Mouse (Mus musculus): ENCODE results near the gene Dll3. TPM values are rescaled to one million over a fixed set of nuclear protein-coding genes. Genes with fewer than 3 reads are reported as not detected.

Dll3 gene
- polyA plus RNA-seq (2015; fragmentation: Nextera tagmentation; extraction: Ambion mirVana), result 0.90 and 0.95 TPM in 2 replicates

DNA sequence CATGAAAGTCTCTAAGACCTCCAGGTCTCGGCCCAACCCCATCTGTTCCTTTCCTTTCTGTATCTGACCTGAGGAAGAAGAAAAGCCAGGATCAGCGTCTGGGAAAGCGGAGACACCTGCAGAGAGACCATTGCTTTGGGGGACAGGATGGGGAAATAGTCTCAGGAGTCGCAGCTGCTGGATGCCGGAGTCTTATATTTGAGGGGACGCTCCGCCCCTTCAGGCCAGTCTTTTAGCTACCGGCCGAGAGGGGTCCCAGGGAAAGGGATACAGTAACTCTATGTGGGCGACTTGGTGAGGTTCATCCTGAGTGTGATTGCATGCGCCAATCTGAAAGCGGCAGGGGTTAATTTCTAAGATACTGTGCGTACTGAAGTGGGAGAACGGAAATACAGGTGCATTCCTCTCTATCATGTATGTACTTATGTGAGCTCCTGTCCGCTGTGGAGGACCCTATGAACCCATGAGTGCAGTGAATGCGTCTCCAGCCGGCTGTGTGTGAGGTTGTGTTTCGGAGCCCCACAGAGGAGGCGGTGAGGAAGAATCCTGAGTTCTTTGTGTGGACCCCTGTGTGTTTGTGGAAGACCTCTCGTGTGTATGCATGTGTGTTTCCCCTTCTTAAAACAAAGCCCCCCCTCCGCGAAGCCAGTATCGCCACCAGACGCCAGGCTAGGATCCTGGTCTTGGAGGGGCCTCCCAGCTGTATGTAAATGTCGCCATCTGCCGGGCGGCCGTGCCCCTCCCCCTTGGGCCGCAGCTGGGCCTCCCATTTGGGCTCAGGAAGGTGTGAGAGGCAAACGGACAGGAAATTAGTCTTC lies at the start of gene Dll3:
TSS of gene Dll3 (minus strand) at position 623 of the 818 bp plus-strand sequence.
- 4% methylated on average over 30 of the region's 30 CpGs for WGBS
- Histone ChIP-seq H3K27me3 (replicated peaks; ENCODE audit: control insufficient read depth, insufficient read depth, low read length) (peaks cover 37% of the 10 kb centered on the region), H3K4me2 (replicated peaks; ENCODE audit: low read depth) (peak within 1 kb of the TSS; percentile 49), H3K9ac (ENCODE audit: low read depth, low read length) (no peak within 1 kb of the TSS), H3K36me3 (ENCODE audit: control insufficient read depth, insufficient read depth) (peaks cover 20% of the 10 kb centered on the region), H3K9me3 (ENCODE audit: control insufficient read depth) (no peaks in the 10 kb centered on the region), H3K27ac (ENCODE audit: low read depth, low read length) (no peak within 1 kb of the TSS), H3K4me3 (ENCODE audit: low read depth, low read length) (peak within 1 kb of the TSS; percentile 16), H3K4me1 (replicated peaks; ENCODE audit: control insufficient read depth, insufficient read depth, low read length) (0 out of 2 replicates have a peak, but pooled peaks cover 3% of the 10 kb centered on the region)
- no peak for ATAC-seq
- peak; percentile 78 for TF ChIP-seq CTCF (IDR thresholded peaks at IDR 0.05; ENCODE audit: low read depth)

DNA sequence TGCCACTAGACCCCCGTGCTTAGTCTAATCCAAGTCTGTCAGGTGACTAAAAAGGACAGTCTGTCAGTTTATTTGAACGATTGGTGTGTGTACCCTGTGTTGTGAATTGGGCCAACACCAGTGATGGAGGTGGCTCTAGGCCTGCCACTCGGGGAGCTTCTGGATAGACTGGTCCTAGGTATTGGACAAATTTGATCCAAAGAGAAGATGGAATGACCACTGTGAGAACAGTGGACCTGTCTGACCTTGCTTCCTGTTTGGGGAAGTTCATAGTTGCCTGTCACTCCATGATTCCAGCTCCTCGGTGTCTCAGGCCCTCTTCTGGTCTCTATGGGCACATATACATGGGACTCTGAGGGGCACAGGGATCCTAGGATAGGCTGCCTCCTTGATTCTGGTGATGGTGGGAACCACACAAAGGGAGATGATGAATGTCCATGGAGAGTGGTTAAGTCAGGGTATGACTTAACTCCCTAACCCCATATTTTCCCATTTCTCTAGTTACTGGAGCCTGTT lies 49.7 kb upstream of the Dll3 start:
- H3K9me3 ChIP-seq (ENCODE audit: control insufficient read depth), result no peaks in the 10 kb centered on the region
- H3K4me3 ChIP-seq (ENCODE audit: low read depth, low read length), result peak overlapping the region; percentile 87
- no peak overlapping the region for H3K27ac ChIP-seq (ENCODE audit: low read depth, low read length)
- H3K27me3 ChIP-seq (replicated peaks; ENCODE audit: control insufficient read depth, insufficient read depth, low read length), result no peaks in the 10 kb centered on the region
- peak overlapping the region; percentile 93 for H3K9ac ChIP-seq (ENCODE audit: low read depth, low read length)
- ATAC-seq, result no peak
- WGBS, result 29% methylated on average over 4 of the region's 4 CpGs
- H3K4me2 ChIP-seq (replicated peaks; ENCODE audit: low read depth), result peak overlapping the region; percentile 77
- no peaks in the 10 kb centered on the region; the same call in 1 of the 2 replicates for H3K4me1 ChIP-seq (replicated peaks; ENCODE audit: control insufficient read depth, insufficient read depth, low read length)
- TF ChIP-seq CTCF (IDR thresholded peaks at IDR 0.05; ENCODE audit: low read depth), result peak; percentile 25
- peaks cover 26% of the 10 kb centered on the region for H3K36me3 ChIP-seq (ENCODE audit: control insufficient read depth, insufficient read depth)

DNA sequence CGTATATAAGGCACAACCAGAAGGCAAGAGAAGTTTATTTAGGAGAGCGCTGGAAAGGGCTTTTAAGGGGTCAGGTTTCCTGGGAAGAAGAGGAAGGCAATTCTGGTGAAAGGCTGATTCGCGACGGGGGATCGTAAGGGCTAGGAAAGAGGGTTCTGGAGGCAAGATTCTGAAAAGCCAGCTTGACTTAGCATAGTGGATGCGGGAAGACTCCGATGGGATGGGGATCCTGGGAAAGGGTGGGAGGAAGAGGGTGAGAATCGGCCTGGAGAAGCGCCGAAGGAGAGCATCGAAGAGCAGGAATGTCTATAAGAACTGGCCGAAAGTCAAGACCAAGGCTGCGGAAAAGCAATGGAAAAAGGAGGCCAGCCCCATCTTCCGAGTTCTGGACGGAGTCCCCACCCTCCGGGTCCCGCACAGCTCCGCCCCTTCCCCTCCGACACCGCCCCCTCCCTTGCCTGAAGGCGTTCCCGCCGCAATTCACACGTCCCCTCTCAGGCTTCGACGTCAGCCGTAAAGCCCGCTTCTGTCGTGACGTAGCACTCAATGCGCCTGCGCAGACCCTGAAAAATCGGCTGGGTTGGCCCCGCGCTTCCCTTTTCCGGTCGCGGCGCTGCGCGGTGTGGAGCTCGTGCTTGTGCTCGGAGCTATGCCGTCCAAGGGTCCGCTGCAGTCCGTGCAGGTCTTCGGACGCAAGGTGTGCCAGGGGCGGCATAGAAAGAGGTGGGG lies 48.3 kb upstream of the Dll3 start, which contains the start of gene Rps16:
TSS of gene Rps16 (plus strand) at position 498 of the 729 bp plus-strand sequence.
- Histone ChIP-seq H3K27me3 (replicated peaks; ENCODE audit: control insufficient read depth, insufficient read depth, low read length) (no peaks in the 10 kb centered on the region), H3K4me2 (replicated peaks; ENCODE audit: low read depth) (peak within 1 kb of the TSS; percentile 77), H3K9ac (ENCODE audit: low read depth, low read length) (peak within 1 kb of the TSS; percentile 93), H3K4me1 (replicated peaks; ENCODE audit: control insufficient read depth, insufficient read depth, low read length) (no peaks in the 10 kb centered on the region; the same call in 1 of the 2 replicates), H3K9me3 (ENCODE audit: control insufficient read depth) (no peaks in the 10 kb centered on the region), H3K27ac (ENCODE audit: low read depth, low read length) (peak within 1 kb of the TSS; percentile 85), H3K4me3 (ENCODE audit: low read depth, low read length) (peak within 1 kb of the TSS; percentile 87), H3K36me3 (ENCODE audit: control insufficient read depth, insufficient read depth) (peaks cover 26% of the 10 kb centered on the region)
- 1% methylated on average over 49 of the region's 50 CpGs for WGBS
- no peak; the same call in 1 of the 2 replicates for TF ChIP-seq CTCF (IDR thresholded peaks at IDR 0.05; ENCODE audit: low read depth)
- peak; percentile 88 for ATAC-seq

DNA sequence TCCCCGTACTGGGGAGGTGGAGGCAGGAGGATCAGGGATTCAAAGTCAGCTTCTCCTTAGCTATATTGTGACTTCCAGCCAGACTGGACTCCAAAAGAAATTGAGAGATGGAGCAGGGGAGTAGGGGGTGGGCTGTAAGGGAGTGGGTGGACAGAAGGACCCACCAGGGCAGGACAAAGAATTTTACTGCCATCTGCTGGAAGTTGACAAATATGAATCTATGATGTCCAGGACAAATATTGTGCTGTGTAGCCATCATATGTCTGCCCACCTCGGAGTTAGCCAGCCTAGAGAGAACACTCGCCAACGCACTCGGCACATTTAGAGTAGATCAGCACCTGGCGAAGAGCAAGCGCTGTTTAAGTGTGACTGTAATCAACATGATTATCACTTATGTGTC lies 46.6 kb upstream of the Dll3 start:
- H3K4me3 ChIP-seq (ENCODE audit: low read depth, low read length), result no peak overlapping the region
- WGBS, result 84% methylated on average over 7 of the region's 7 CpGs
- peaks cover 15% of the 10 kb centered on the region for H3K36me3 ChIP-seq (ENCODE audit: control insufficient read depth, insufficient read depth)
- H3K27me3 ChIP-seq (replicated peaks; ENCODE audit: control insufficient read depth, insufficient read depth, low read length), result no peaks in the 10 kb centered on the region
- no peaks in the 10 kb centered on the region for H3K9me3 ChIP-seq (ENCODE audit: control insufficient read depth)
- no peaks in the 10 kb centered on the region; the same call in 1 of the 2 replicates for H3K4me1 ChIP-seq (replicated peaks; ENCODE audit: control insufficient read depth, insufficient read depth, low read length)
- no peak for ATAC-seq
- H3K9ac ChIP-seq (ENCODE audit: low read depth, low read length), result no peak overlapping the region
- no peak overlapping the region for H3K4me2 ChIP-seq (replicated peaks; ENCODE audit: low read depth)
- no peak overlapping the region for H3K27ac ChIP-seq (ENCODE audit: low read depth, low read length)
- TF ChIP-seq CTCF (IDR thresholded peaks at IDR 0.05; ENCODE audit: low read depth), result peak; percentile 53

DNA sequence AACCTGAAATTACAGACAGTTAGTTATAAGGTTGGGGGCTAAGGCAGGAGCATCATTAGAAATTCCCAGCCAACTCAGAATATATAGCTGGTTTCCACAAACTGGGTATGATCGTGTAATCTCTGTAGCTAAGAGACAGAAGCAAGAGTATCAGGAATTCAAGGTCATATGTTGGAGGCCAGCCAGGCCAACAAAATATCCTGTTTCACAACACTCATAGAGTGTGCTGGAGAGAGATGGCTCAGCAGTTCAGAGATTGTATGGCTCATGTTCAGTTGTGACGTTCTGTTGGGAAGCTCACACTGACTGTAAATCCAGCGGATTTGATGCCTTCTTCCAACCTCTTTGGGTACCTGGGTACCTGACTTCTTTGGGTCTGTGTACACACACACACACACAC lies 45.7 kb upstream of the Dll3 start:
- no peak for ATAC-seq
- Histone ChIP-seq H3K36me3 (ENCODE audit: control insufficient read depth, insufficient read depth) (peaks cover 9% of the 10 kb centered on the region; the same call in 1 of the 2 replicates), H3K4me3 (ENCODE audit: low read depth, low read length) (no peak overlapping the region), H3K27ac (ENCODE audit: low read depth, low read length) (no peak overlapping the region), H3K4me1 (replicated peaks; ENCODE audit: control insufficient read depth, insufficient read depth, low read length) (no peaks in the 10 kb centered on the region; the same call in 1 of the 2 replicates), H3K4me2 (replicated peaks; ENCODE audit: low read depth) (no peak overlapping the region), H3K27me3 (replicated peaks; ENCODE audit: control insufficient read depth, insufficient read depth, low read length) (no peaks in the 10 kb centered on the region), H3K9me3 (ENCODE audit: control insufficient read depth) (no peaks in the 10 kb centered on the region), H3K9ac (ENCODE audit: low read depth, low read length) (no peak overlapping the region)
- no peak for TF ChIP-seq CTCF (IDR thresholded peaks at IDR 0.05; ENCODE audit: low read depth)
- 37% methylated on average over 3 of the region's 3 CpGs for WGBS

DNA sequence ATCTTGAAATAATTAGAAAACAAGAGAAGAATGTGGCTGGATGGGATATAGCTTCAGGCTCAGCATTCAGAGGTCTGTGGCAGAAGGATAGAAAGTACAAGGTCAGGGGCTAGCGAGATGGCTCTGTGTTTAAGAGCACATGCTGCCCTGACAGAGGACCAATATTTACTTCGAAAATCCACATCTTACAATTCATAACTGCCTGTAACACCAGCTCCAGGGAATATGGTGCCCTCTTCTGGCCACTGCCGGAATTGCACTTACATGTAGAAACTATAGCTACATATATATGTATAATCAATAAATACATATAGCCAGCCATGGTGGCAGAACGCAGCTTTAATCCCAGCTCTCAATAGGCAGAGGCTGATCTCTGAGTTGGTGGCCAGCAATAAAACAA lies 42.6 kb upstream of the Dll3 start:
- Histone ChIP-seq H3K4me2 (replicated peaks; ENCODE audit: low read depth) (no peak overlapping the region), H3K9ac (ENCODE audit: low read depth, low read length) (no peak overlapping the region), H3K4me3 (ENCODE audit: low read depth, low read length) (no peak overlapping the region), H3K36me3 (ENCODE audit: control insufficient read depth, insufficient read depth) (no peaks in the 10 kb centered on the region), H3K4me1 (replicated peaks; ENCODE audit: control insufficient read depth, insufficient read depth, low read length) (no peaks in the 10 kb centered on the region; the same call in 1 of the 2 replicates), H3K9me3 (ENCODE audit: control insufficient read depth) (no peaks in the 10 kb centered on the region), H3K27me3 (replicated peaks; ENCODE audit: control insufficient read depth, insufficient read depth, low read length) (no peaks in the 10 kb centered on the region), H3K27ac (ENCODE audit: low read depth, low read length) (no peak overlapping the region)
- peak; percentile 91 for TF ChIP-seq CTCF (IDR thresholded peaks at IDR 0.05; ENCODE audit: low read depth)
- under 1% methylated on average over 4 of the region's 4 CpGs for WGBS
- ATAC-seq, result no peak
